Mouse (Mus musculus): ENCODE results near the gene Pbx4.
A peak's percentile ranks its signal among the peaks of the same experiment; 100 is the strongest.

Pbx4 gene

GRCm38 (mm10) chr8:69832298-69832853, at the start of gene Pbx4:
TSS of gene Pbx4 (plus strand) at chr8:69832491.
- peak; percentile 97 for DNase-seq (ENCODE audit: low spot score)

- no peak for DNase-seq (ENCODE audit: low spot score)
Observed at GRCm38 (mm10) chr8:69789105-69789504, 43.2 kb upstream of the Pbx4 start.

- DNase-seq (ENCODE audit: low spot score): no peak
Observed at GRCm38 (mm10) chr8:69789731-69790130, 42.6 kb upstream of the Pbx4 start.

GRCm38 (mm10) chr8:69790364-69790763, 41.9 kb upstream of the Pbx4 start:
- no peak for DNase-seq (ENCODE audit: low spot score)

GRCm38 (mm10) chr8:69790773-69791367, 41.4 kb upstream of the Pbx4 start, which contains the start of the genes Atp13a1 and Zfp866:
TSS of gene Atp13a1 (plus strand) at chr8:69791163.
TSS of gene Zfp866 (minus strand) at chr8:69791178.
- DNase-seq (ENCODE audit: low spot score): peak; percentile 94

- peak; percentile 54 for DNase-seq (ENCODE audit: low spot score)
Observed at GRCm38 (mm10) chr8:69791415-69792068, 40.7 kb upstream of the Pbx4 start.

- DNase-seq (ENCODE audit: low spot score): no peak
Observed at GRCm38 (mm10) chr8:69793666-69794065, 38.6 kb upstream of the Pbx4 start.

- DNase-seq (ENCODE audit: low spot score): no peak
Observed at GRCm38 (mm10) chr8:69794096-69794495, 38.2 kb upstream of the Pbx4 start.

- DNase-seq (ENCODE audit: low spot score): no peak
Observed at GRCm38 (mm10) chr8:69794901-69795300, 37.4 kb upstream of the Pbx4 start.

GRCm38 (mm10) chr8:69796721-69797345, 35.5 kb upstream of the Pbx4 start:
- DNase-seq (ENCODE audit: low spot score): no peak

- no peak for DNase-seq (ENCODE audit: low spot score)
Observed at GRCm38 (mm10) chr8:69797661-69798060, 34.6 kb upstream of the Pbx4 start.

GRCm38 (mm10) chr8:69799261-69799660, 33.0 kb upstream of the Pbx4 start:
- DNase-seq (ENCODE audit: low spot score): no peak

- DNase-seq (ENCODE audit: low spot score): no peak
Observed at GRCm38 (mm10) chr8:69799946-69800345, 32.3 kb upstream of the Pbx4 start.

GRCm38 (mm10) chr8:69801796-69802195, 30.5 kb upstream of the Pbx4 start:
- no peak for DNase-seq (ENCODE audit: low spot score)

- DNase-seq (ENCODE audit: low spot score): no peak
Observed at GRCm38 (mm10) chr8:69802216-69802615, 30.1 kb upstream of the Pbx4 start.

GRCm38 (mm10) chr8:69803366-69803765, 28.9 kb upstream of the Pbx4 start:
- no peak for DNase-seq (ENCODE audit: low spot score)

GRCm38 (mm10) chr8:69804537-69804936, 27.8 kb upstream of the Pbx4 start:
- DNase-seq (ENCODE audit: low spot score): no peak

GRCm38 (mm10) chr8:69805086-69805485, 27.2 kb upstream of the Pbx4 start:
- DNase-seq (ENCODE audit: low spot score): no peak

- DNase-seq (ENCODE audit: low spot score): no peak
Observed at GRCm38 (mm10) chr8:69805491-69805890, 26.8 kb upstream of the Pbx4 start.

- no peak for DNase-seq (ENCODE audit: low spot score)
Observed at GRCm38 (mm10) chr8:69807236-69807635, 25.1 kb upstream of the Pbx4 start.

- peak; percentile 89 for DNase-seq (ENCODE audit: low spot score)
Observed at GRCm38 (mm10) chr8:69808094-69808863, 24.0 kb upstream of the Pbx4 start, which contains the start of gene Gmip. TSS of gene Gmip (plus strand) at chr8:69808679.

- peak; percentile 42 for DNase-seq (ENCODE audit: low spot score)
Observed at GRCm38 (mm10) chr8:69808864-69809403, 23.4 kb upstream of the Pbx4 start.
